Mouse (Mus musculus) embryonic fibroblast, embryonic 13.5 days (primary cell): ENCODE results near the gene Phxr2.

Experiments
- CTCF ChIP-seq: IDR thresholded peaks from 2 replicates; pipeline ENCODE4 v1.5.1; 2011; ENCODE audit warnings: mild to moderate bottlenecking, control low read depth, low read length, moderate library complexity, borderline replicate concordance; ENCODE audit not compliant: insufficient read depth
- POLR2A ChIP-seq: IDR thresholded peaks from 2 replicates; pipeline ENCODE4 v1.6.1; 2011; ENCODE audit warnings: low read depth, mild to moderate bottlenecking, control low read depth, low read length, moderate library complexity

GRCm38 (mm10) chr10:99168404-99168803 is 42.3 kb upstream of the Phxr2 start:
- TF ChIP-seq CTCF (peak; percentile 25; the same call in 1 of the 2 replicates), POLR2A (no peak)
